Mouse (Mus musculus) heart, postnatal 25 days (tissue): ENCODE data around the gene Gpr161. TPM values are rescaled to one million over a fixed set of nuclear protein-coding genes. Genes with fewer than 3 reads are reported as not detected.
A peak's percentile ranks its signal among the peaks of the same experiment; 100 is the strongest.
"Not testable (repeated sequence)": the region's sequence is repeated elsewhere in the genome, so short reads cannot be mapped to it uniquely, and the experiment has no call there.

Experiments
- DNase-seq: peaks from one replicate; pipeline ENCODE4 v3.0.0; 2022; ENCODE audit warnings: low spot score
- intact Hi-C: fragments of 180-260 bp; cut with DNase I; formaldehyde crosslinking; loops from one replicate; pipeline ENCODE4 v1.15.1; 2025
- total RNA-seq, 2 experiments: library from RNA; stranded (reverse); gene quantifications; 2 replicates each; pipeline ENCODE4 v1.2.3; 2021

Gene Gpr161
- total RNA-seq, 2 experiments from 2014 or later, result 1.2 to 2.2 TPM

- intact Hi-C loops, result no loop called here
- DNase-seq, result no peak
Measured at GRCm38 (mm10) chr1:165304341-165304740, 8.8 kb downstream of the Gpr161 start.

DNA sequence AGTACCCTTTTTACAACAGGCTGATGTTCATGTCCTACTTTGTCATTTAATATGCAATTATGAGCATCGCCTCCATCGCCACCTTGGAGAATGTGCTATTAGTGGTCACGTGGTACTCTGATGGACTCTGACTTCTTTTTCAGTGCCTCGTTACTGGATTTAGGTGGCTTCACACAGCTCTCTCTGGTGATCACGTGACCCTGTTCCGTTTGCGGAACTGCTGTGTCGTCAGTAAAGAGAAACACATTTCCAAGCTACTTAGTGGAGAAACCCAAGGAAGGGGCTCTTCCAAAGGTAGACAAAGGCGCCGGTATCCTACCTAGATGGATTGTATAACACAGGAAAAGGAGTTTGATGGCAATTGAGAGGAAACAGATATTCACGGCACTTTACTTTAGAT lies 12.6 kb downstream of the Gpr161 start:
- intact Hi-C loops, result no loop called here
- no peak for DNase-seq

GRCm38 (mm10) chr1:165316361-165316760 lies 20.8 kb downstream of the Gpr161 start:
- no peak for DNase-seq
- intact Hi-C loops, result loop anchor here (10.0 kb wide), 1 partner anchor 1002 kb away; no protein-coding TSS in a partner anchor

GRCm38 (mm10) chr1:165320141-165320934 lies 24.7 kb downstream of the Gpr161 start:
- intact Hi-C loops, result loop anchor here (1.0 to 10.0 kb wide), 3 partner anchors 68 to 186 kb away; partner anchors contain the start of gene Tiprl

DNA sequence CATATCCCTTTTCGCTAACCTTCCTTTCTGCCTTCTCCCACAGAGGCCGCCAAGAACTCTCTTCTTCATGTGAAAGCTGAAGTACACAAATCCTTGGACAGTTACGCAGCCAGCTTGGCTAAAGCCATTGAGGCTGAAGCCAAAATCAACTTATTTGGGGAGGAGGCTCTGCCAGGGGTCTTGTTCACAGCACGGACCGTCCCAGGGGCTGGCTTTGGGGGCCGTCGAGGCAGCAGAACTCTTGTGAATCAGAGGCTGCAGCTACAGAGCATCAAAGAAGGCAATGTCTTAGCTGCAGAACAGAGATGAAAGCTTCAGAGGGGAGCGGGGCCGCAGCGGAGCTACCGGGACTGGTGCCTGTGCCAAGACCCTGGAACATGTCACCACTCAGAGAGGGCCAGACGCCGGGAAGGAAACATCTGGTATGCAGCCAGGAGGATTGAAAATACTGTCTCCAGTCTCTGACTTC lies 25.8 kb downstream of the Gpr161 start:
- intact Hi-C loops, result loop anchor here (5.0 to 10.0 kb wide), 2 partner anchors 84 to 187 kb away; partner anchors contain the start of gene Tiprl
- DNase-seq, result peak; percentile 61

More at GRCm38 (mm10) chr1:165320141-165320934, 24.7 kb downstream of the Gpr161 start:
- DNase-seq, result peak; percentile 48

DNA sequence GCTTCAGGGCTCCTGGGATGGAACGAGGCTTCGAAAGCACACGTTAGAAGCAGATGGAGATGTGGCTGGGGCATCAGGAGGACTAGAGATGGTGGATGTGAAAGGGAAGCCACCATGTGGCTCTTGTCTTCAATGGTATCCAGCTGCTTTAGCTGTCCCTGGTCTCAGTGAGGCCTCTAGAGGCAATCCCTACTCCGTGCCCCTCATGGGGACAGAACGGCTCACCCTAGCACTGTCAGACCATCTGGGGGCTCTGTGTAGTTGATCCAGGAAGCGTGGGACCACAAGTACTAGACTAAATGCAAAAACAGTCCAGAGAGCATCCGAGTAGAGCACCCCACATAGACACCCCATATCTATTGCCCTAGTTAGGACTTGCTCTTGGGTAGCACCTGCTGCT lies 26.3 kb downstream of the Gpr161 start:
- intact Hi-C loops, result loop anchor here (5.0 to 10.0 kb wide), 2 partner anchors 85 to 187 kb away; partner anchors contain the start of gene Tiprl
- no peak for DNase-seq

- DNase-seq, result no peak
- intact Hi-C loops, result loop anchor here (5.0 to 10.0 kb wide), 2 partner anchors 86 to 188 kb away; partner anchors contain the start of gene Tiprl
Measured at GRCm38 (mm10) chr1:165322934-165323333, 27.3 kb downstream of the Gpr161 start.

GRCm38 (mm10) chr1:165327370-165327769 lies 31.8 kb downstream of the Gpr161 start:
- intact Hi-C loops, result loop anchor here (10.0 kb wide), 1 partner anchor 193 kb away; no protein-coding TSS in a partner anchor
- DNase-seq, result no peak

- no peak for DNase-seq
- intact Hi-C loops, result loop anchor here (10.0 kb wide), 1 partner anchor 193 kb away; no protein-coding TSS in a partner anchor
Measured at GRCm38 (mm10) chr1:165327831-165328230, 32.2 kb downstream of the Gpr161 start.

- intact Hi-C loops, result loop anchor here (10.0 kb wide), 1 partner anchor 194 kb away; no protein-coding TSS in a partner anchor
- DNase-seq, result not testable (repeated sequence)
Measured at GRCm38 (mm10) chr1:165328384-165329289, 33.0 kb downstream of the Gpr161 start.

GRCm38 (mm10) chr1:165330859-165331258 lies 35.3 kb downstream of the Gpr161 start:
- intact Hi-C loops, result no loop called here
- no peak for DNase-seq

DNA sequence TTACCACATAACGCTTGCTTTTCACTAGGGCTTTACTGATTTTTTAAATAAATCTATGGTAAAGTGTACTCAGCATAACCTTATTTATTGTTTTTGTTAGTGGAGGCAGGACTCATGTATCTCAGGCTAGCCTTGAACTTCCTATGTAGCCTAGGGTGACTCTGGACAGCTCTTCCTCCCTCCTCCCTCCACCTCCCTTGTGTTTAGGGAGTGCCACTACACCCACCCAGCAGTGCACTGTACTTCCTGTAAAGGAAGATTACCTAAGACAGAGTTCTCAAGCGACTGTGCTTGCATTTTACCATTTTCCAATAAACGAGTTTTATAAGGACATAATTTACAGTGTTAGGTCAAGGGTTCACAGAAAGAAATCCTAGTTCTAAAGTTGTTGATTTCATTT lies 37.2 kb downstream of the Gpr161 start:
- no peak for DNase-seq
- intact Hi-C loops, result no loop called here

- DNase-seq, result no peak
- intact Hi-C loops, result no loop called here
Measured at GRCm38 (mm10) chr1:165342126-165342525, 46.5 kb downstream of the Gpr161 start.

- intact Hi-C loops, result no loop called here
- DNase-seq, result no peak
Measured at GRCm38 (mm10) chr1:165344453-165344852, 48.9 kb downstream of the Gpr161 start.

GRCm38 (mm10) chr1:165348627-165349026 lies 53.0 kb downstream of the Gpr161 start:
- intact Hi-C loops, result no loop called here
- no peak for DNase-seq

- intact Hi-C loops, result no loop called here
- no peak for DNase-seq
Measured at GRCm38 (mm10) chr1:165356347-165356746, 60.8 kb downstream of the Gpr161 start.

DNA sequence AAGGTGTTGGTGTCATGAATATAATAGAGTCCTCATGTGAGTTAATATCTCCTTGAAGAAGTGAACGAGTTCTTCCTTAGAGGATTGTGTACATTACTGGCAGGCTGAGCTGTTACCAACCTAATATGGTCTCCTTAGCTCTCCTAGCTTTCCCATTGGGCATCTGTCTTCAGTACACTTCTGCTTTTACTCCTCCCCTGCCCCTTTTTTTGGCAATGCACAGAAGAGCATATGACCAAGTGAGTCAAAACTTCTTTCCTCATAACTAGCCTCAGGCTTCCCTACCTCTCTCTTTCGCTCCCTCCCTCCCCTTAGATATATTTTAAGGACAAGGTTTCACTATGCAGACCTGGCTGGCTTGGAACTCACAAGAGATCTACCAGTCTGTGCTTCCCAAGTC lies 67.7 kb downstream of the Gpr161 start:
- intact Hi-C loops, result no loop called here
- DNase-seq, result no peak

- DNase-seq, result no peak
- intact Hi-C loops, result no loop called here
Measured at GRCm38 (mm10) chr1:165365057-165365456, 69.5 kb downstream of the Gpr161 start.

- DNase-seq, result no peak
- intact Hi-C loops, result no loop called here
Measured at GRCm38 (mm10) chr1:165370990-165371389, 75.4 kb downstream of the Gpr161 start.

- DNase-seq, result no peak
- intact Hi-C loops, result no loop called here
Measured at GRCm38 (mm10) chr1:165373839-165374238, 78.2 kb downstream of the Gpr161 start.
